Mouse (Mus musculus) MEL (cell line): ENCODE results near the gene Zdhhc14.

ENCODE experiments used
- CTCF ChIP-seq, 3 experiments: IDR thresholded peaks in 2 of 3; conservative IDR thresholded peaks in 1 of 3; 2 replicates each; pipeline ENCODE4 v1.5.1; 2011 to 2012; ENCODE audit warnings: low read length in 3 of 3, low read depth in 2 of 3, mild to moderate bottlenecking in 2 of 3, improper control_type of control experiment in 1 of 3, inconsistent platforms in 1 of 3, mixed read lengths in 1 of 3, moderate library complexity in 1 of 3; ENCODE audit not compliant: control insufficient read depth in 1 of 3, insufficient read depth in 1 of 3, poor library complexity in 1 of 3, severe bottlenecking in 1 of 3
- EP300 ChIP-seq, 2 experiments: IDR thresholded peaks; 2 replicates each; pipeline ENCODE4 v1.6.1; 2011; ENCODE audit warnings: improper control_type of control experiment in 2 of 2, low read length in 2 of 2, low read depth in 1 of 2, mild to moderate bottlenecking in 1 of 2
- NRF1 ChIP-seq: IDR thresholded peaks from 2 replicates; pipeline ENCODE4 v1.6.1; 2014; ENCODE audit warnings: low read depth, mild to moderate bottlenecking, inconsistent platforms, low read length, improper control_type of control experiment, moderate library complexity; ENCODE audit not compliant: poor library complexity, insufficient read depth, severe bottlenecking
- POLR2A ChIP-seq, 2 experiments: IDR thresholded peaks; 2 replicates each; pipeline ENCODE4 v1.6.1; 2011 to 2012; ENCODE audit warnings: low read length in 2 of 2, mild to moderate bottlenecking in 2 of 2, control low read depth in 1 of 2, improper control_type of control experiment in 1 of 2, low read depth in 1 of 2, moderate library complexity in 1 of 2; ENCODE audit not compliant: control insufficient read depth in 1 of 2, insufficient read depth in 1 of 2, poor library complexity in 1 of 2
- RCOR1 ChIP-seq: IDR thresholded peaks from 2 replicates; pipeline ENCODE4 v1.6.1; 2012; ENCODE audit warnings: low read depth, mild to moderate bottlenecking, inconsistent platforms, low read length, improper control_type of control experiment
- ZMIZ1 ChIP-seq: IDR thresholded peaks from 2 replicates; pipeline ENCODE4 v1.6.1; 2012; ENCODE audit warnings: low read depth, mild to moderate bottlenecking, inconsistent platforms, low read length, improper control_type of control experiment, moderate library complexity

GRCm38 (mm10) chr17:5614771-5615318 is 122.5 kb downstream of the Zdhhc14 start:
- TF ChIP-seq EP300 (IDR thresholded peaks at IDR 0.05; ENCODE audit: low read depth in 1 of 2, low read length in 2 of 2) (peak; percentile 62 to 74), CTCF (IDR thresholded peaks at IDR 0.05 in 2 of 3, conservative IDR thresholded peaks at IDR 0.05 in 1 of 3; ENCODE audit: control insufficient read depth in 1 of 3, insufficient read depth in 1 of 3, low read depth in 2 of 3, low read length in 3 of 3, poor library complexity in 1 of 3, severe bottlenecking in 1 of 3) (no peak), RCOR1 (no peak), POLR2A (IDR thresholded peaks at IDR 0.05; ENCODE audit: control insufficient read depth in 1 of 2, insufficient read depth in 1 of 2, low read depth in 1 of 2, low read length in 2 of 2, poor library complexity in 1 of 2) (no peak), NRF1 (no peak), ZMIZ1 (no peak)
